Comparison of ENCODE assay signal across 11 mouse cellular contexts in genomic region chr11:69683576-69683975, GRCm38 (mm10). TPM values are rescaled to one million over a fixed set of nuclear protein-coding genes. Genes with fewer than 3 reads are reported as not detected.
DNase-seq lines count a peak whose midpoint lies in the region; ATAC-seq and TF ChIP-seq lines count a peak whose summit lies in the region.
"Had no signal": no experiment of that assay in that cellular context is flagged by ENCODE, and none has a peak within 500 bp of the region (broad histone marks: within the 10 kb centered on the region; RNA-seq: fewer than 3 reads in every experiment).

No protein-coding gene starts in this region.

- ATAC-seq in neural tube, embryonic 13.5 days (ENCODE audit: low read depth), result no peak
- no peak for ATAC-seq in limb, embryonic 12.5 days (ENCODE audit: insufficient number of reproducible peaks, insufficient read depth, low FRiP score, low TSS enrichment, low read depth)
- no peak for ATAC-seq in stomach, postnatal 0 days (ENCODE audit: low FRiP score, low TSS enrichment)

- H3K27me3 ChIP-seq in heart, embryonic 10.5 days (ENCODE audit: insufficient read depth, poor library complexity, severe bottlenecking), result peaks cover 23% of the 10 kb centered on the region
- no peaks in the 10 kb centered on the region for H3K27me3 ChIP-seq in neural tube, embryonic 13.5 days
- no peaks in the 10 kb centered on the region for H3K27me3 ChIP-seq in limb, embryonic 12.5 days
- H3K27me3 ChIP-seq in stomach, postnatal 0 days (ENCODE audit: control insufficient read depth, insufficient read depth, low read length), result no peaks in the 10 kb centered on the region
- H3K27me3 ChIP-seq: liver, embryonic 13.5 days had no signal

- whole genome bisulfite sequencing in heart, embryonic 10.5 days, result 81% methylated on average over 7 of the region's 7 CpGs
- WGBS in neural tube, embryonic 13.5 days, result 82% methylated on average over 7 of the region's 7 CpGs
- WGBS in limb, embryonic 12.5 days, result 77% methylated on average over 7 of the region's 7 CpGs
- 73% methylated on average over 7 of the region's 7 CpGs for WGBS in stomach, postnatal 0 days

- no peak overlapping the region for H3K4me2 ChIP-seq in neural tube, embryonic 13.5 days
- peak overlapping the region; percentile 88; the same call in 1 of the 2 replicates for H3K4me2 ChIP-seq in limb, embryonic 12.5 days
- H3K4me2 ChIP-seq in stomach, postnatal 0 days (replicated peaks; ENCODE audit: low read depth), result no peak overlapping the region

- H3K4me1 ChIP-seq in heart, embryonic 10.5 days, result peaks cover 37% of the 10 kb centered on the region
- peaks cover 52% of the 10 kb centered on the region for H3K4me1 ChIP-seq in neural tube, embryonic 13.5 days (replicated peaks)
- H3K4me1 ChIP-seq in limb, embryonic 12.5 days (replicated peaks), result peaks cover 33% of the 10 kb centered on the region
- H3K4me1 ChIP-seq in stomach, postnatal 0 days (replicated peaks; ENCODE audit: control insufficient read depth, insufficient read depth), result peaks cover 12% of the 10 kb centered on the region

- intact Hi-C loops in heart, postnatal 36 days (cut with DNase I), result loop anchor here (2.0 to 5.0 kb wide), 4 partner anchors 13 to 194 kb away; partner anchors contain the start of genes Fgf11, Tmem95 and Tnfsfm13

- peak overlapping the region; percentile 84; the same call in 1 of the 2 replicates for H3K9ac ChIP-seq in neural tube, embryonic 13.5 days
- H3K9ac ChIP-seq in limb, embryonic 12.5 days (replicated peaks), result no peak overlapping the region
- no peak overlapping the region for H3K9ac ChIP-seq in stomach, postnatal 0 days (ENCODE audit: low read length)

- no peak for TF ChIP-seq CTCF in stomach, postnatal 0 days (IDR thresholded peaks at IDR 0.05; ENCODE audit: low read depth)

- H3K27ac ChIP-seq in heart, embryonic 10.5 days, result 0 out of 2 replicates have a peak overlapping the region, but pooled peaks have one; percentile 68
- H3K27ac ChIP-seq in neural tube, embryonic 13.5 days (replicated peaks), result peak overlapping the region; percentile 75; the same call in 1 of the 2 replicates
- peak overlapping the region; percentile 81 for H3K27ac ChIP-seq in limb, embryonic 12.5 days
- peak overlapping the region; percentile 49; the same call in 1 of the 2 replicates for H3K27ac ChIP-seq in stomach, postnatal 0 days (replicated peaks)
- H3K27ac ChIP-seq: liver, embryonic 13.5 days had no signal

- peaks cover 20% of the 10 kb centered on the region for H3K36me3 ChIP-seq in heart, embryonic 10.5 days
- peaks cover 15% of the 10 kb centered on the region for H3K36me3 ChIP-seq in neural tube, embryonic 13.5 days
- H3K36me3 ChIP-seq in limb, embryonic 12.5 days, result peaks cover 19% of the 10 kb centered on the region
- H3K36me3 ChIP-seq in stomach, postnatal 0 days (ENCODE audit: control insufficient read depth, insufficient read depth, low read length), result no peaks in the 10 kb centered on the region

- no peaks in the 10 kb centered on the region for H3K9me3 ChIP-seq in heart, embryonic 10.5 days
- H3K9me3 ChIP-seq in neural tube, embryonic 13.5 days, result no peaks in the 10 kb centered on the region
- H3K9me3 ChIP-seq in limb, embryonic 12.5 days, result no peaks in the 10 kb centered on the region
- H3K9me3 ChIP-seq in stomach, postnatal 0 days (ENCODE audit: control insufficient read depth, low read length), result no peaks in the 10 kb centered on the region
- H3K9me3 ChIP-seq: liver, embryonic 13.5 days had no signal

- TF ChIP-seq EP300 in stomach, postnatal 0 days (optimal IDR thresholded peaks at IDR 0.05), result no peak

- no peak for DNase-seq in heart, embryonic 10.5 days (ENCODE audit: low spot score)
- DNase-seq in heart, postnatal 36 days, result no peak
- DNase-seq in neural tube, embryonic 10.5 days (ENCODE audit: extremely low spot score, low spot score), result no peak
- DNase-seq in stomach, postnatal 0 days (ENCODE audit: low spot score), result no peak
- no peak for DNase-seq in frontal cortex, postnatal 14 days (ENCODE audit: low spot score in 2 of 2)
- no peak for DNase-seq in right cerebral cortex, adult 18-20 months
- DNase-seq: liver, embryonic 13.5 days; retina, postnatal 1 day; thymus, postnatal 25 days had no signal

- no peak overlapping the region for H3K4me3 ChIP-seq in heart, embryonic 10.5 days
- H3K4me3 ChIP-seq in neural tube, embryonic 13.5 days, result no peak overlapping the region
- H3K4me3 ChIP-seq in limb, embryonic 12.5 days (replicated peaks), result no peak overlapping the region
- H3K4me3 ChIP-seq in stomach, postnatal 0 days (ENCODE audit: low read depth, low read length), result no peak overlapping the region
- H3K4me3 ChIP-seq: liver, embryonic 13.5 days had no signal

RNA-seq across cellular contexts. Expression of gene Senp3, which starts 1.7 kb away (rescaled TPM):
- 95.3 and 108 TPM in 2 replicates for polyA plus RNA-seq in heart, embryonic 10.5 days (2016; fragmentation: Nextera tagmentation; extraction: Ambion mirVana)
- 10 to 100 TPM; 30.4 to 31.8 TPM for total RNA-seq in heart, postnatal 36 days (2021)
- 99.8 and 105 TPM in 2 replicates for polyA plus RNA-seq in neural tube, embryonic 13.5 days (2015; fragmentation: Nextera tagmentation; extraction: Ambion mirVana)
- 132 and 140 TPM in 2 replicates for polyA plus RNA-seq in limb, embryonic 12.5 days (2016; fragmentation: Nextera tagmentation; extraction: Ambion mirVana)
- 30.5 and 32.4 TPM in 2 replicates for polyA plus RNA-seq in stomach, postnatal 0 days (2015; fragmentation: Nextera tagmentation; extraction: Ambion mirVana)

RNA-seq across cellular contexts. Expression of gene Tnfsf13, which starts 2.0 kb away (rescaled TPM):
- polyA plus RNA-seq in heart, embryonic 10.5 days (2016; fragmentation: Nextera tagmentation; extraction: Ambion mirVana), result 0.25 TPM in 1 of 2 replicates, not detected in the other
- total RNA-seq in heart, postnatal 36 days (2021), result 1 to 10 TPM; 1.4 to 2.4 TPM
- polyA plus RNA-seq in neural tube, embryonic 13.5 days (2015; fragmentation: Nextera tagmentation; extraction: Ambion mirVana), result 0.74 and 0.77 TPM in 2 replicates
- polyA plus RNA-seq in limb, embryonic 12.5 days (2016; fragmentation: Nextera tagmentation; extraction: Ambion mirVana), result 0.58 and 1.0 TPM in 2 replicates
- polyA plus RNA-seq in stomach, postnatal 0 days (2015; fragmentation: Nextera tagmentation; extraction: Ambion mirVana), result 0.50 and 0.75 TPM in 2 replicates
- polyA plus RNA-seq: liver, embryonic 13.5 days had no signal

RNA-seq across cellular contexts. Expression of gene Eif4a1, which starts 11.4 kb away (rescaled TPM):
- 481 and 586 TPM in 2 replicates for polyA plus RNA-seq in heart, embryonic 10.5 days (2016; fragmentation: Nextera tagmentation; extraction: Ambion mirVana)
- total RNA-seq in heart, postnatal 36 days (2021), result 100 to 1,000 TPM; 188 to 222 TPM
- 525 and 528 TPM in 2 replicates for polyA plus RNA-seq in neural tube, embryonic 13.5 days (2015; fragmentation: Nextera tagmentation; extraction: Ambion mirVana)
- 569 and 701 TPM in 2 replicates for polyA plus RNA-seq in limb, embryonic 12.5 days (2016; fragmentation: Nextera tagmentation; extraction: Ambion mirVana)
- 339 and 351 TPM in 2 replicates for polyA plus RNA-seq in stomach, postnatal 0 days (2015; fragmentation: Nextera tagmentation; extraction: Ambion mirVana)

RNA-seq across cellular contexts. Expression of gene Tnfsf12, which starts 12.1 kb away (rescaled TPM):
- polyA plus RNA-seq in heart, embryonic 10.5 days (2016; fragmentation: Nextera tagmentation; extraction: Ambion mirVana), result 3.0 and 4.7 TPM in 2 replicates
- 10 to 100 TPM; 16.3 to 21.0 TPM for total RNA-seq in heart, postnatal 36 days (2021)
- 3.3 and 3.5 TPM in 2 replicates for polyA plus RNA-seq in neural tube, embryonic 13.5 days (2015; fragmentation: Nextera tagmentation; extraction: Ambion mirVana)
- polyA plus RNA-seq in limb, embryonic 12.5 days (2016; fragmentation: Nextera tagmentation; extraction: Ambion mirVana), result 2.2 and 3.7 TPM in 2 replicates
- polyA plus RNA-seq in stomach, postnatal 0 days (2015; fragmentation: Nextera tagmentation; extraction: Ambion mirVana), result 6.9 and 9.7 TPM in 2 replicates

RNA-seq across cellular contexts. Expression of gene Tnfsfm13, which starts 12.3 kb away (rescaled TPM):
- polyA plus RNA-seq in heart, embryonic 10.5 days (2016; fragmentation: Nextera tagmentation; extraction: Ambion mirVana), result 1.8 and 2.2 TPM in 2 replicates
- total RNA-seq in heart, postnatal 36 days (2021), result 1 to 10 TPM; 4.4 to 4.6 TPM
- 1.4 and 1.8 TPM in 2 replicates for polyA plus RNA-seq in neural tube, embryonic 13.5 days (2015; fragmentation: Nextera tagmentation; extraction: Ambion mirVana)
- polyA plus RNA-seq in limb, embryonic 12.5 days (2016; fragmentation: Nextera tagmentation; extraction: Ambion mirVana), result 1.7 TPM in 2 replicates
- 4.1 and 4.2 TPM in 2 replicates for polyA plus RNA-seq in stomach, postnatal 0 days (2015; fragmentation: Nextera tagmentation; extraction: Ambion mirVana)
